Mouse (Mus musculus) limb, embryonic 11.5 days (tissue): ENCODE results near the gene Pakap. TPM values are rescaled to one million over a fixed set of nuclear protein-coding genes. Genes with fewer than 3 reads are reported as not detected.

ENCODE experiments used
- ATAC-seq: fragments of 200-750 bp; cut with Nextera tagmentation; 2 replicates; pipeline ENCODE4 v1.8.0; 2017; ENCODE audit warnings: low read depth; ENCODE audit not compliant: insufficient number of reproducible peaks, low FRiP score, low TSS enrichment
- DNase-seq: peaks from one replicate; pipeline ENCODE4 v3.0.0-alpha.2; 2015; ENCODE audit warnings: low spot score
- H3K27ac ChIP-seq: fragments of 300-500 bp; sonication (generic); replicated peaks from 2 replicates; pipeline ENCODE4 v1.5.1; 2014; ENCODE audit warnings: low read depth, mild to moderate bottlenecking, low read length
- H3K27me3 ChIP-seq: fragments of 300-500 bp; sonication (generic); 2 replicates; pipeline ENCODE4 v1.6.1; 2014; ENCODE audit warnings: mild to moderate bottlenecking, low read length, mixed read lengths; ENCODE audit not compliant: control insufficient read depth, insufficient read depth
- H3K36me3 ChIP-seq: fragments of 300-500 bp; sonication (generic); 2 replicates; pipeline ENCODE4 v1.6.1; 2014; ENCODE audit warnings: mild to moderate bottlenecking, low read length, moderate library complexity, mixed read lengths; ENCODE audit not compliant: control insufficient read depth, insufficient read depth
- H3K4me1 ChIP-seq: fragments of 300-500 bp; sonication (generic); 2 replicates; pipeline ENCODE4 v1.6.1; 2014; ENCODE audit warnings: low read length, mixed read lengths; ENCODE audit not compliant: control insufficient read depth, insufficient read depth
- H3K4me2 ChIP-seq: fragments of 300-500 bp; sonication (generic); 2 replicates; pipeline ENCODE4 v1.6.1; 2014; ENCODE audit warnings: low read depth, mild to moderate bottlenecking, moderate library complexity; ENCODE audit not compliant: severe bottlenecking
- H3K4me3 ChIP-seq: fragments of 300-500 bp; sonication (generic); 2 replicates; pipeline ENCODE4 v1.5.1; 2014; ENCODE audit warnings: low read depth, low read length
- H3K9ac ChIP-seq: fragments of 300-500 bp; sonication (generic); 2 replicates; pipeline ENCODE4 v1.6.1; 2014; ENCODE audit warnings: mild to moderate bottlenecking, low read length
- H3K9me3 ChIP-seq: fragments of 300-500 bp; sonication (generic); 2 replicates; pipeline ENCODE4 v1.6.1; 2016; ENCODE audit warnings: low read length; ENCODE audit not compliant: control insufficient read depth
- WGBS: fragments of 180-500 bp; shearing (Covaris S2); extraction: QIAGEN DNeasy Blood & Tissue Kit; methylation state at CpG from one replicate; pipeline ENCODE4 v1.1.7; 2014; 5-methylcytosine and 5-hydroxymethylcytosine counted together
- polyA plus RNA-seq: library from polyadenylated mRNA; unstranded; fragments of >200 nt; fragmentation: Nextera tagmentation; extraction: Ambion mirVana; gene quantifications from 2 replicates; pipeline ENCODE4 v1.2.1, GENCODE M21; 2014

Pakap gene
- polyA plus RNA-seq, 1 experiment from 2014 or later = 32.6 TPM

DNA sequence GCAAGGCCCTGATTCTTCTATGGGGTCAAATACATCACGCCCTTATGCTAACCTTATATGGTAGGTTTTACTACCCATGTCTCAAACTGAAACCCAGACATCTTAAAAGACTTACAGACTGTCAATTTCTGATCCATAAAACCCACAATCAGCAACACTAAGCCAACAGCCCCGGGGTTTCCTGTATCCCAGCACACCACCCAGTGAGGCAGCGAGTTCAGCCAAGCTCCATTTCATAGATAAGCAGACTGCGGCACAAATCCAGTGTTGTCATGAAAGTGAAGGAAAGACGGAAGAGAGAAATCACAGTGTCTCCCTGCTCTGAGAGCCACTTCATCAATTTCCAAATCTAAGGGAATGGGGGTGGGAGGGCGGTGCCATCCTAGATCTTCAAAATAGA is 50.8 kb downstream of the Pakap start:
- Histone ChIP-seq H3K4me2 (no peak overlapping the region), H3K4me1 (peaks cover 6% of the 10 kb centered on the region; the same call in 1 of the 2 replicates), H3K9ac (no peak overlapping the region), H3K36me3 (no peaks in the 10 kb centered on the region; the same call in 1 of the 2 replicates), H3K9me3 (no peaks in the 10 kb centered on the region), H3K27ac (no peak overlapping the region), H3K4me3 (no peak overlapping the region), H3K27me3 (no peaks in the 10 kb centered on the region)
- WGBS = 56% methylated on average over 6 of the region's 6 CpGs
- no peak for ATAC-seq
- no peak for DNase-seq

DNA sequence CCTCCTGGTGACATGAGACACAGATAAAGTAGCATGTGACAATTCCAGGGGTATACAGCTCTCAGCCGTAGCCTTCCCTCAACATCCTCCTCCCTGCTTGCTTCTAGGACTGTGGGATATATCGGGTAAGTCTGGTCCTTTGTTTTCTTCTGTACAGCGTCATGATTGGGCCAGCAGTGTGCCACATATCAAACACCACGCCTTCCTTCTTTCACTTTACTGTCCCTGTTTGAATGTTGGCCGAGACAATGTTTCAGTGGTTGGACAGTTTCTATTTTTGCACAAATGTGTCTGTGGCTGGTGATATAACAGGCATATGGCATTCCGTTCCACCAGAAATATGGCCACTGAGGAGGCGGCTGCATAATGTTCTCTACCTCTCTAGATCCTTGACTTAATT is 54.8 kb downstream of the Pakap start:
- H3K4me1 ChIP-seq = peaks cover 4% of the 10 kb centered on the region
- no peak overlapping the region for H3K27ac ChIP-seq
- no peaks in the 10 kb centered on the region for H3K9me3 ChIP-seq
- no peak overlapping the region for H3K4me3 ChIP-seq
- H3K4me2 ChIP-seq = no peak overlapping the region
- H3K36me3 ChIP-seq = no peaks in the 10 kb centered on the region; the same call in 1 of the 2 replicates
- H3K9ac ChIP-seq = no peak overlapping the region
- ATAC-seq = no peak
- WGBS = 89% methylated on average over 7 of the region's 7 CpGs
- no peak for DNase-seq
- H3K27me3 ChIP-seq = no peaks in the 10 kb centered on the region

- no peak for ATAC-seq
- Histone ChIP-seq H3K4me3 (no peak overlapping the region), H3K4me2 (no peak overlapping the region), H3K4me1 (no peaks in the 10 kb centered on the region; the same call in 1 of the 2 replicates), H3K9me3 (no peaks in the 10 kb centered on the region), H3K9ac (no peak overlapping the region), H3K27ac (no peak overlapping the region), H3K27me3 (no peaks in the 10 kb centered on the region), H3K36me3 (no peaks in the 10 kb centered on the region; the same call in 1 of the 2 replicates)
- no peak for DNase-seq
- WGBS = 71% methylated on average over 2 of the region's 2 CpGs
These were observed 56.8 kb downstream of the Pakap start for GRCm38 (mm10) chr4:57624819-57625218.

GRCm38 (mm10) chr4:57625306-57625705 is 57.3 kb downstream of the Pakap start:
- Histone ChIP-seq H3K9ac (no peak overlapping the region), H3K27me3 (no peaks in the 10 kb centered on the region), H3K4me1 (no peaks in the 10 kb centered on the region; the same call in 1 of the 2 replicates), H3K4me3 (no peak overlapping the region), H3K27ac (no peak overlapping the region), H3K4me2 (no peak overlapping the region), H3K9me3 (no peaks in the 10 kb centered on the region), H3K36me3 (no peaks in the 10 kb centered on the region)
- ATAC-seq (no peak), DNase-seq (no peak)
- WGBS = 85% methylated on average over 1 of the region's 1 CpGs

DNA sequence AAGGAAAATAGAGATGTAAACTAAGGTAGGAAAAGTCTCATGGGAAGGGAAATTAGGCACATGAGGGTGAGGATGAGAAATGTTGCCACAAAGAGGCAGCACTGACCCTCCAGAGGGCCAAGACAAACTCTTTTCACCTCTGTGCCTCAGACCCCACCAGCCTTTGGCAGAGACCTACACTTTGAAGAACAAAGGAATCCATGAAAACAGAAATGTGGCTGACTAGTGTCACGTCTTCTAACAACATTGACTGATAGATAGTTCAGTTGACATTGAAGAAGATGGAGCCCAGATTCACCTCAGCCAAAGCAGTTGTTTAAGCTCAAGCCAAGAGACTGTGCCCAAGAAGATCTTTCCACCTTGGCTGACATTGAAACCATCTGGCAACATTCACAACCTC is 57.8 kb downstream of the Pakap start:
- Histone ChIP-seq H3K27me3 (no peaks in the 10 kb centered on the region), H3K36me3 (no peaks in the 10 kb centered on the region), H3K9me3 (no peaks in the 10 kb centered on the region), H3K27ac (no peak overlapping the region), H3K4me2 (no peak overlapping the region), H3K4me3 (no peak overlapping the region), H3K9ac (no peak overlapping the region), H3K4me1 (no peaks in the 10 kb centered on the region; the same call in 1 of the 2 replicates)
- DNase-seq (no peak), ATAC-seq (no peak)
- WGBS = 77% methylated on average over 1 of the region's 1 CpGs

DNA sequence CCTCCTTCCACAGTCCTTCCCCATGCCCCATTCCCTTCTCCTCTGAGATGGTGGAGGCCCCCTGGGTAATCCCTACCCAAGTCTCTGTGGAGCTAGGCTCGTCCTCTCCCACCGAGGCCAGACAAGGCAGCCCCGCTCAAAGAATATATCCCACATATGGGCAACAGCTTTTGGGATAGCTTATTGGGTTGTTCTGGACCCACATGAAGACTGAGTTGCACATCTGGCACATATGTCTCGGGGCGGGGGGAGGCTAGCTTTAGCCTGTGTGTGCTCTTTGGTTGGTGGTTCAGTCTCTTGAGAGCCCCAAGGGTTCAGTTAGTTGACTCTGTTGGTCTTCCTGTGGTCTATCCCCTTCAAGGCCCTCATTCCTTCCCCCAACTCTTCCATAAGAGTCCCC is 58.9 kb downstream of the Pakap start:
- WGBS = 89% methylated on average over 5 of the region's 5 CpGs
- Histone ChIP-seq H3K4me3 (no peak overlapping the region), H3K4me2 (no peak overlapping the region), H3K36me3 (no peaks in the 10 kb centered on the region), H3K9ac (no peak overlapping the region), H3K27ac (no peak overlapping the region), H3K4me1 (no peaks in the 10 kb centered on the region; the same call in 1 of the 2 replicates), H3K27me3 (no peaks in the 10 kb centered on the region), H3K9me3 (no peaks in the 10 kb centered on the region)
- DNase-seq = no peak
- no peak for ATAC-seq

- Histone ChIP-seq H3K9ac (no peak overlapping the region), H3K4me1 (no peaks in the 10 kb centered on the region), H3K4me3 (no peak overlapping the region), H3K36me3 (no peaks in the 10 kb centered on the region), H3K27me3 (no peaks in the 10 kb centered on the region), H3K27ac (no peak overlapping the region), H3K9me3 (no peaks in the 10 kb centered on the region), H3K4me2 (no peak overlapping the region)
- DNase-seq (no peak), ATAC-seq (no peak)
- 86% methylated on average over 5 of the region's 5 CpGs for WGBS
These were observed 64.4 kb downstream of the Pakap start for GRCm38 (mm10) chr4:57632386-57632785.

DNA sequence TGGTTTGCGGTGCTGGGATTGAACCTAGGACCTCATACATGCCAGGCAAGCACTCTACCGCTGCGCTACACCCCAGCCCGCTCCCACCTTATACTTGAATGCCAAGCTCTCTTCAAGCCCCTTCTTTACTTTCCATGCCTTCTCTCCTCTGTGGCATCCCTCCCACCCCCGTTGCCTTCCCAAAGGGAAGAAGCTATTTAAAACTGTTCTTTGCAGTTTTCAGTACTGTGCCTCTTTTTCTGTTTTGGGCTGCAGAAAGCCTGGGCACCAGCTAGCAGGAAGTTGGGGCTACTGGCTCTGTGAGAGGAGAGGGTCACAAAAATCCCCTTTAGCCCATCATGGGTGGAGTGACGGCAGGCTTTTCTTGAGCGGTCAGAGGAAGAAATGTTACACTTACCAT is 65.1 kb downstream of the Pakap start:
- 96% methylated on average over 7 of the region's 7 CpGs for WGBS

DNA sequence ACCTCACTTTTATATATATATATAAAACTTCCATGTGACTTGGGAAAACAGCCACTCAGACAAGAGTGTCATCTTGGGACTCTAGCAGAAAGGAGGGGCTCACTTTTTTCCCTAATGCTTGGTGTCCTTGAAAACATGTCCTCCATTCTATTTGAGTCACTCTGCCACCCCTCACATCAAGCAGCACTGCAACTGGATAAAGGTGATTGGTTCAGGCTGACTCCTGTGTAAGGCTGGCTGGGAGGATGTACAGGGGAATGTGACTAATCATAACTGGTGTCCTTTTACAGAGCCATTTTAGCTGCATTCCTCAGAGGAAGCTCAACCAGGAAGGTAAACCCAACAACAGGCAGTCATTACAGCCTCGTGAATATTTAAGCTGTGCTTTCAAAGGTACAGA is 67.0 kb downstream of the Pakap start:
- no peak for ATAC-seq
- H3K27me3 ChIP-seq = no peaks in the 10 kb centered on the region
- no peaks in the 10 kb centered on the region for H3K9me3 ChIP-seq
- DNase-seq = no peak
- H3K4me2 ChIP-seq = no peak overlapping the region
- H3K4me1 ChIP-seq = peaks cover 8% of the 10 kb centered on the region; the same call in 1 of the 2 replicates
- 74% methylated on average over 1 of the region's 1 CpGs for WGBS
- no peak overlapping the region for H3K9ac ChIP-seq
- H3K36me3 ChIP-seq = no peaks in the 10 kb centered on the region
- H3K4me3 ChIP-seq = no peak overlapping the region
- no peak overlapping the region for H3K27ac ChIP-seq

More for the DNA sequence above, 65.1 kb downstream of the Pakap start:
- Histone ChIP-seq H3K36me3 (no peaks in the 10 kb centered on the region), H3K27ac (no peak overlapping the region), H3K9ac (no peak overlapping the region), H3K4me3 (no peak overlapping the region), H3K4me2 (no peak overlapping the region), H3K27me3 (no peaks in the 10 kb centered on the region), H3K9me3 (no peaks in the 10 kb centered on the region), H3K4me1 (peaks cover 1% of the 10 kb centered on the region; the same call in 1 of the 2 replicates)
- DNase-seq (no peak), ATAC-seq (no peak)
